Mouse (Mus musculus): ENCODE data around the gene Slitrk2. TPM values are rescaled to one million over a fixed set of nuclear protein-coding genes. Genes with fewer than 3 reads are reported as not detected.

Gene Slitrk2
- under 1 TPM in 1 of 2 experiments, not detected in 1; 0.06 TPM for polyA plus RNA-seq (2017; shearing (Covaris generic))

DNA sequence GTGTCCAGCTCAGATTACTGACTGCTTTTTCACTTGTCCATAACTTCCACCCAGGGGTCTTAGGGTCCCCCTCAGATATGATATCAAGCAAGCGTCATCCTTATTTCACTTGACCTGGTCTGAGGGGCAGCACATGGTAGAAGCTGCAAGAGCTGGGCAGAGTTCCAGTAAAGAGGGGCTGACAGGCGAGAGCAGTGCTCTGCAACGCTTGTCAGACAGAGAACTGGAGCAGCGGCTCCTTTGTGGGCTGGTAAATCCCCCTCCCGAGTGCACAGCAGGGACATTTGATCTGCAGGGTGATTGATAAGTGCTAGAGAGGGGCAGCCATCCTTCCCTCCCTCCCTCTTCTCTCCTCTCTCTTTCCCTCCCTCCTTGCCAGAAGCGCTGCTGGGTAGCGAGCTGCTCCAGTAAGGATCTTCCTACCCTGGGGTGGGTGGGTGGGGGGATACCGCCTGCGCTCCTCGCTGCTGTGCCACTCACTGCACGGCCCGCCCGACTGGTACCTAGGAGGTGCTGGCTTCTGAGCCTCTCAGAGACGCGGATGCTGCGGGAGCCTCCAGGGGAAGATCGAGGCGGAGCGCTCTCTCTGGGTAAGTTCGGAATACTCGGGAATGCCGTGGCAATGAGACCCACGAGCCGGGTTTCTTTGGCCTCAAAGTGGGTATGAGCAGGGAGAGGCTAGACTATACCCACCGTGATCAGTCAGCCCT is at the start of gene Slitrk2:
Gene Slitrk2 (plus strand): TSS at position 408 of the 710 bp plus-strand sequence.

Data from activated CD4-positive, CD25-positive, alpha-beta regulatory T cell (primary cell).